Mouse (Mus musculus): ENCODE results near the gene Smarcd3.
"Not testable (repeated sequence)": the region's sequence is repeated elsewhere in the genome, so short reads cannot be mapped to it uniquely, and the experiment has no call there.

Smarcd3 gene

GRCm38 (mm10) chr5:24555335-24555734, 68.9 kb downstream of the Smarcd3 start:
- DNase-seq (ENCODE audit: low read depth) = not testable (repeated sequence)

DNA sequence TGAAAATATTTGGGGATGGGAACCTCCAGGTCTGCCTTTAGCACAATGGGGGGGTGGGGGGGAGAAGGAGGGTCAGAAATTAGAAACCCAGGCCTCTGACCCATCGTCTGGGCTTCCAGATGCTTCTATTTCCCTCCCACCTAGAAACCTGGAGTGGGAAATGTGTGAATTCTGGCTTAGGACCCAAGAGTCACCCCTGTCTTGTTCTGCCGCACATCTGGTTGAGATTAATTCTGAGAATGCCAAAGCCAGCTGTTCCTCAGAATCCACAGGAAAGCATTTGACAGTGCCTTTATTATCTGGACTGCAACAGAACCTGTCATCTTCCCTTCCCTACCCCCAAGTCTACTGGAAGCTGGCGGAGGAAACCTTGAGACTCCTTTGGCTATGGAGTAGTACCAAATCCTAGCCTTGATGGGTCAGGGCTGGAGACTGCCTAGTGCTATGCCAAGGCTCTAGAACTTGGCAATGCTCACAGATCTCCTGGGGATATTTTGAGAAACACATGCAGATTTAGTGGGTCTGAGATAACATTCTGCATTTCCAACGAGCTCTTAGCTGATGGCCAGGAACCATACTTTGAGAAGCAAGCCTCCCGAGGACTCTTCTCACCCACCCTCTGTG, 70.5 kb downstream of the Smarcd3 start:
- DNase-seq (ENCODE audit: low read depth) = no peak

DNA sequence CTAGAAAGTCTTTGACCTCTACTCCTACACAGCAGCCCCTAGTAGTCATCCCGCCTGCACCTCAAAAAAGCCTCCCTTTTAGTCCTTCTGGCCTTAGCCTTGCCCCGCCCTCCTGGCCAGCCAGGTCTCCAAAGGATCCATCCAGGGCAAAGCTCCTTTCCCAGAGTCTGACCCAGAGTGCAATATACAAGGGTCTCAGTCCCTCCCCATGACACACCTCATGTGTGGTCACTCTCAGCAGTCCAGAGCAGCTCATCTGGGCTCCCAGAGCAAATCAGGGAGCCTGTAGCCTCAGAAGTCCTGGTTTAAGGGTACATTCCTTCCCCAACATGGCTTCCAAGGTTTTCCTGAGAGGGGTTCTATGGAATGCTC, 72.9 kb downstream of the Smarcd3 start:
- no peak for DNase-seq (ENCODE audit: low read depth)

DNA sequence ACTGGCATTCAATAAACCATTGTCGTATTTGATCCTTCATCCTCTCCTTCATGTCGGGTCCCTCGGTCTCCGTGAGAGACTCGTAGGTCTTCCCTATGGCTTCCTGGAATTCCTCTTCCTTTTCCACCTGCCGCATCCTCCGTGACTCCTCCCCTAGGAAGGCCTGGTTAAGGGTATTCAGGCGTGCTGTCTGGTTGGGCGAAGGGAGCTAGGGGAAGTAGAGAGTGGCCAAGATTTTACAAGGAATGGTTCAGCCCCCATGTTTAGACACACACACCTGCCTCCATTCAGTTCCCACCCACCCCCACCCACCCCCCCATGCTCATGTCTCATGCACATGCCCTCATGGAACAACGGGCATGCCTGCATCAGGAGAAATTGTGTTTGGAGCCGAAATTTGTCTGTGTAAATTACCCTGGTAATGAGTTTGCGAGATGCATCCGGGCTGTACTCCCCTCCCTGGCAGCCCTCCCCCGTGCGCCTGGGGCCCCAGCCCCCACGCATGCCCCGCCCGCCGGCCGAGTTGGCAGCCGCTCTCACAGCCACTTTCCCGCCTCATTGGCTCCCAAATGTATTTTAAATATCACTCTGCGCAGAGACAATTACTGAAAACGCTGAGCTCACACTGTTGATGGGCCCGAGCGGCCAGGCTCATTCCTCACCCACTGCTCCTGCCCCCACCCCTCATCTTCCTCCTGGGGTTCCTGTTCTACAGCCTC, 73.5 kb downstream of the Smarcd3 start:
- no peak for DNase-seq (ENCODE audit: low read depth)

- DNase-seq (ENCODE audit: low read depth) = no peak
Measured at GRCm38 (mm10) chr5:24542643-24543042, 81.6 kb downstream of the Smarcd3 start.

DNA sequence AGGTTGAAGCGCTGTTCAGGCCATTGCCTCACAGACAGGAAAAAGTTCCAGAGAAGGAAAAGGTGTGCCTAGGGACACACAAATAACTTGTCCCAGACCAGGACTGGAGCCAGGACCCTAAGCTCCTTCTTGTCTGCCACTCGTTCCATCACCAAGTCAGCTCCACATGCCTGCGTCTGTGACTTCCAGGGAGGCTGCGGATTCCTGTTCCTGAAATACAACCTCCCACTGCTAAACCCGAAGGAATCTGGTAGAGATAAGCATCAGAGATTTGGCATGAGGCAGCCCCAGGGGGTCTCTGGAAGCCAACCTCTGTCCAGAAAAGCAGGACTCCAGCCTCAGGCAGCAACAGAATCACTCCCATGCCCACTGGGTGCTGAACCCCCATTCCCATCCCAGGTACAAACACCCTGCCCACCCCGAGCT, 83.1 kb downstream of the Smarcd3 start:
- DNase-seq (ENCODE audit: low read depth) = no peak

Data from c-Kit-positive CD71-positive TER-119-negative erythroid progenitor cells, embryonic 14.5 days (primary cell).